Mouse (Mus musculus) bone marrow, adult 2 months (tissue): Measurements from ENCODE around the gene Lrp10. TPM values are rescaled to one million over a fixed set of nuclear protein-coding genes. Genes with fewer than 3 reads are reported as not detected.

Experiments
- H3K27ac ChIP-seq: fragments of 200-500 bp; 2 replicates; pipeline ENCODE4 v1.5.1; 2012; ENCODE audit warnings: low read depth, mild to moderate bottlenecking, control low read depth, inconsistent platforms, low read length; ENCODE audit not compliant: control insufficient read depth, poor library complexity, insufficient read depth
- H3K4me1 ChIP-seq: fragments of 200-500 bp; 2 replicates; pipeline ENCODE4 v1.6.1; 2011; ENCODE audit warnings: low read length; ENCODE audit not compliant: control insufficient read depth, insufficient read depth
- H3K4me3 ChIP-seq: fragments of 200-500 bp; replicated peaks from 2 replicates; pipeline ENCODE3; 2011; ENCODE audit warnings: mild to moderate bottlenecking, low read depth, low read length, control low read depth; ENCODE audit not compliant: control insufficient read depth
- CTCF ChIP-seq: fragments of 200-500 bp; IDR thresholded peaks from 2 replicates; pipeline ENCODE4 v1.5.1; 2011; ENCODE audit warnings: low read length, control low read depth; ENCODE audit not compliant: control insufficient read depth, insufficient read depth
- POLR2A ChIP-seq: fragments of 200-500 bp; IDR thresholded peaks from 2 replicates; pipeline ENCODE4 v1.6.1; 2011; ENCODE audit warnings: low read depth, mild to moderate bottlenecking, control low read depth, low read length, borderline replicate concordance; ENCODE audit not compliant: control insufficient read depth
- WGBS: fragments of 180-500 bp; shearing (Covaris S2); methylation state at CpG from one replicate; pipeline ENCODE4 v1.1.7; 2018; 5-methylcytosine and 5-hydroxymethylcytosine counted together
- polyA plus RNA-seq: library from polyadenylated mRNA; stranded (reverse); fragments of >200 nt; gene quantifications from 2 replicates; pipeline ENCODE4 v1.2.4, GENCODE M21; 2011; ENCODE audit warnings: low replicate concordance; ENCODE audit not compliant: missing spikeins, insufficient read depth, insufficient read length

Gene Lrp10
- polyA plus RNA-seq, 1 experiment, result 29.0 TPM

DNA sequence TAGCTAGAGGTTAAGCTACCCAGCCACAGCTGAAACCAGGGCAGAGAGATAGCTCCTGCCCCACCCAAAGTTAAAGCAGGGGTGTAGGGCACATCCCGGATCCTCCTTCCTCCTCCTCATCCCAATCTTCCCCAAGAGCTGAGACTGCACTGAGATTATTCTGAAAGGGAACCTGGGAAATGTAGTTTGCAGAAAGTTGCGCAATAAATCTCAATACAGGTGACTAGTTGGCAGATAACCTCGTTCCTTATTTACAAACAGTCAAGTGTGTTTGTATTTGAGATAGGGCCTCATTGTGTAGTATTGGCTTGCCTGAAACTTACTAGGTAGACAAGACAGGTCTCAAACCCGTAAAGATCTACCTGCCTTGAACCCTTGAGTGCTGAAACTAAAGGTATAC is 1.8 kb upstream of the Lrp10 start:
- Histone ChIP-seq H3K4me3 (no peak overlapping the region), H3K27ac (no peak overlapping the region), H3K4me1 (peaks cover 1% of the 10 kb centered on the region; the same call in 1 of the 2 replicates)
- TF ChIP-seq CTCF (no peak), POLR2A (no peak)
- WGBS, result 73% methylated on average over 4 of the region's 4 CpGs

DNA sequence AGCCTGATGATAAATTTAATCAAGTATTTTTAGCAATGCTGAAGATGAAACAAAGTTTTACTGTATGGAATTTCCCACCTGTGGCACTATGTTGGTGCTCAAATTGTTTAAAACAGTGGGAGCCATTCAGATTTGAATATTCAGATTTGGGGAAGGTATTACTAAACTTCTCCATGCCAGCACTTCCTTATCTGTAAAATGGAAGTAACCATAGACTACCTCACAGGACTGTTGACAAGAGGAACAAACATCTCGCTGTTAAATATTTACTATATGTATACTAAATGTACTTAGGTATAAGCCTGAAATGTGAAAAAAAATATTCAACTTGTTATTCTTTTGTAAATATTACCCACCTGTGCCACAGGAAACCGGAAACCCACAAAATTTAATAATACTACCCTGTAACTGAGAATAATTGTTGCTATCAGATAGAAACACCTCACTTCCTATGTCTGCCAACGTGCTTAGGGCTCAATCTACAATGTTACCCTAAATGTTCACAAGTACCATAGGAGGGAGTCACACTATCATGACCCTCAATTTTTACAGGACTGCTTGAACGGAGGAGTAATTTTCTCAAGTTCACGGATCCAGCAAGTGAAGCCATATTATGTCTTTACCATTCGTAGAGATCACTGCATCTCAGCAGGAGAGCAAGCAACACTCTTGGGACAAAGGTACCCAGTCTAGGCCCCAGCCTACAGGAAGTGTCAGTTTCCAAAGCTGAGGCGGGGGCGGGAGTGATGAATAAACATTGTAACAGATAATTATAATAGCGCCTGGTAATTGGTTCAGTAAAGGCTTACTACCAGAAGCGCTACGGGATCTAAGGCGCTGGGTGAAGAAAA is 604 bp upstream of the Lrp10 start:
- Histone ChIP-seq H3K4me1 (peaks cover 1% of the 10 kb centered on the region; the same call in 1 of the 2 replicates), H3K4me3 (peak overlapping the region; percentile 75), H3K27ac (peak overlapping the region; percentile 96)
- TF ChIP-seq CTCF (no peak), POLR2A (no peak)
- WGBS, result 1% methylated on average over 12 of the region's 12 CpGs

DNA sequence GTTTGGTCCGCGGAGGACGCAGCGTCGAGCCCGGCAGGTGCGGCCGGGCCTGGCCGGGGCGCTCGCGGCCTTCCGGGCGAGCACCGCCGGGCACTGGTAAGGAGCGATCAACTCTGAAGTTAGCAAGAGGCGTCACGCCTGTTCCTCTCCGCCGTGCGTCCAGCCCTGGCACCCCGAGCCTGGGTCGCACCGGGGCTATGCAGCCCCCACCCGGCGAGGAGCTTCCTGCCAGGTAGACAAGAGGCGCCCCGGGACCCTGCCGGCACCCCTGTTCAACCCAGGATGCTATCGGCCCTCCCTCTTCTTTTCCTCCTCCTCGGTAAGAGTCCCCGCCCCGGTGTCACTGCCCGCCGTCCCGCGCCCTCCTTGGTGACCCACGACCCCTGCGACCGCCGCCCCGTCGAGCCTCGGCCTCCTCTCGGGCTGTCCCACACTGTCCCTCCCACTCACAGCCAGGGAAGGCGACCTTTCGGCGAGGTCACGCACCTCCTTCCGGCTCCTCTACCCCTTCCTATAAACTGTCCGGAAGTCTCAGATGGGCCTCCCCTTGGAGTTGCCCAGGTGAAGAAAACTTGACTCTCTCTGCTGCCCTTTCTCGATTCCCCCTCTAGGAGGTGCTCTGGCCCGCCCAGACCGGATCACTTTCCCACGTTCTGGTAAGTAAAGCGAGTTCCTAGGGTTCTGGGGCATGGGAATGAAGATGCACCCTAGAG is 512 bp downstream of the Lrp10 start:
- peak overlapping the region; percentile 75 for H3K4me3 ChIP-seq
- peak; percentile 70 for TF ChIP-seq CTCF
- TF ChIP-seq POLR2A, result peak; percentile 54; the same call in 1 of the 2 replicates
- under 1% methylated on average over 57 of the region's 57 CpGs for WGBS

DNA sequence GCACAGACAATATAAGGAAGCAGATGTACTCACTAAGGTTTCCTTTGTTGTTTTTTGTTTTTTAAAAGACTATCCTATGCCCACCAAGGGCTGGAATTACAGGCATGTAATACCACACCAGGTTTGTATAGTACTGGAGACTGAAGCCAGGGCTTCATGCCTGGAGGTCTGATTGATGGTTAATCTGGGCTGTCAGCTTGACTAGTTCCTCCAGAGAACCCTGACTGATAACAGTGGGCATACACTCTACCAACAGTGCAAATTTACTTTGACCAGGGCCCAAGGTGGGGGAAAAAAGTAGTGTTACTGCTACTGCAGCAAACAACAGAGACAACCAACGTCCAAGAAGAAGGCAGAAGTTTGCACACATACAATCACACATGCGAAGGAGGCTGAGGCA is 7.5 kb downstream of the Lrp10 start:
- H3K4me3 ChIP-seq, result no peak overlapping the region
- 87% methylated on average over 2 of the region's 2 CpGs for WGBS
- H3K27ac ChIP-seq, result no peak overlapping the region
- H3K4me1 ChIP-seq, result peaks cover 3% of the 10 kb centered on the region; the same call in 1 of the 2 replicates
- TF ChIP-seq CTCF (no peak), POLR2A (no peak)

More for the DNA sequence above, 512 bp downstream of the Lrp10 start:
- Histone ChIP-seq H3K4me1 (peaks cover 1% of the 10 kb centered on the region; the same call in 1 of the 2 replicates), H3K27ac (peak overlapping the region; percentile 96)

DNA sequence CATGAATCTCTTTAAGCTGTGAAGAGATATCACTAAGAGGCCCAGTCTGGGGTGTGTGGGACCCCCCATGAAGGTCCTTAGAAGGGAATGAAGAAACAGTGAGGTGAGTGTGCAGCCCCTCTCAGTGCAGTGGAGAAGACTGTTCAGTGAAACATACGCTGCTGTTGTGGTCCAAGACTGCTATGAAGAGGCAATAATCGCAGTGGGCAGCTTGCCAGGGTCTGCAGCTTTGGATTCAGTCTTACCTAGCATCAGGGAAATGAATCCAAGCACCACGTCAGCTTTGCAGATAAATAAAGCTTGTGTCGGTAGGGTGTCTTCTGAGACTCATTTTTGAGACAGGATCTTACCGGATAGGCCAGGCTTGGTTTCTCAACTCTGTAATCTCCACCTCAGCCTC is 8.7 kb downstream of the Lrp10 start:
- no peak for TF ChIP-seq POLR2A
- TF ChIP-seq CTCF, result no peak
- no peak overlapping the region for H3K4me3 ChIP-seq
- H3K27ac ChIP-seq, result no peak overlapping the region
- 72% methylated on average over 5 of the region's 5 CpGs for WGBS
- H3K4me1 ChIP-seq, result peaks cover 3% of the 10 kb centered on the region; the same call in 1 of the 2 replicates

DNA sequence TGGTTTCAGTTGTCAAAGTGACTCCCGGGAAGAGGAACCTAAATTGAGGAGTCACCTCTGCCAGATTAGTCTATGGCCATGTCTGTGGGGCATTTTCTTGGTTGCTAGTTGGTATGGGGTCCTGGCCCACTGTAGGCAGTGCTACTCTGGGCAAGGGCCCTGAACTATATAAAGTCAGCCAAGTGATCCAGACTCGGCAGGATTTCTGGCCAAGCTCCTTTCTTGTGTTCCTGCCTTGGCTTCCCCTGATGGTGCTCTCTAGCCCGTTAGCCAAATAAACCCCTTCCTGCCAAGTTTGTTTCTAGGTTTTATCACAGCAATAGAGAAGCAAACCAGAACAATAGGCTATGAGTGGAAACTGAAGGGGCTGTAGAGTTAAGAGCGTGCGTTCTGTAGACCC is 10.8 kb downstream of the Lrp10 start:
- TF ChIP-seq CTCF (no peak), POLR2A (no peak)
- 71% methylated on average over 5 of the region's 5 CpGs for WGBS
- Histone ChIP-seq H3K27ac (no peak overlapping the region), H3K4me3 (no peak overlapping the region), H3K4me1 (peaks cover 3% of the 10 kb centered on the region; the same call in 1 of the 2 replicates)

DNA sequence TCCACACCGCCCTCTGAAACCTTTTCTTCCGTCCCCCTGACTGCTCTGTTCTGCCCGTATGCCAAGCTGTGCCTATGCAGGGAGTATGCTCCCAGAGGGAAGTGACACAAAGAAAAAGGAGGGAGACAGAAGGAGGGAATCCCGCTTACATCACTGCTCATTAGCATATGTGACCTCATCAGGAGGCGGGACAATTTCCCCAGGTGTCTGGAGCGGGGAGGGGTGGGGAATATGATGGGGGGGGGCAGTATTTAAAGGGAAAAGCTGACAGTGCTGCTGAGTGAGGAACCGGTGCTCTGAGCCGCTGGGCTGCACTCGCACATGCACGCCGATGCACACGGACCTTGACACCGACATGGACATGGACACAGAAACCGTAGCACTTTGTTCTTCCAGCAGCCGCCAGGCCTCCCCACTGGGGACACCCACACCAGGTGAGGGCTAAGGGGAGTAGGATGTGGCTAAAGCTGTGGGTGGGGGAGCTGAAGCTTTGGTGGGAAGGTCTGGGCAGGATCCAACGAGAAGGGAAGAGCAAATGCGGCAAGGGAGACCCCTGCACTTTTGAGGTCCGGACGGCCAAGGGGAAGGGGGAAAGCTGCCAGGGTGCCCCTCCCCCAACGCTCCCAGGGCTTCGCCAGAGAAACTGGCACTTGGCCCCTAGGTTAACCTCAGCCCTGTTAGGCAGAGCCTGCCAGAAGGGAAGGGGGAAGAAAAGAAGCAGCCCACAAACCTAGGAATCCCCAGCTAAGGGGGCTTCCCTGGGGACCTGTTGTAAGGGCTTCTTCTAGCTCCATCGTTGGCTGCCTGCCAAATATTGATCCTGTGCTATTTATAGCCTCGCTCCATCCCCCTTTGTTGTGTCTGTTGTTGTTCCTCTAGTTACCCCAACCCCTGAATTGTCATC is 12.3 kb downstream of the Lrp10 start, which contains the start of gene Rem2:
Rem2 (plus strand) TSS at position 160 of the 904 bp plus-strand sequence.
- Histone ChIP-seq H3K4me1 (peaks cover 3% of the 10 kb centered on the region; the same call in 1 of the 2 replicates), H3K27ac (no peak within 1 kb of the TSS), H3K4me3 (no peak within 1 kb of the TSS)
- 15% methylated on average over 23 of the region's 23 CpGs for WGBS
- TF ChIP-seq POLR2A (no peak), CTCF (no peak)
